Mouse (Mus musculus) myocyte (in vitro differentiated cells): ENCODE results near the gene Tmem108. TPM values are rescaled to one million over a fixed set of nuclear protein-coding genes. Genes with fewer than 3 reads are reported as not detected.

Experiments
- H3K27me3 ChIP-seq: one replicate; pipeline ENCODE4 v1.6.1; 2011; ENCODE audit not compliant: control insufficient read depth, insufficient read depth, insufficient read length
- H3K36me3 ChIP-seq: one replicate; pipeline ENCODE4 v1.6.1; 2011; ENCODE audit not compliant: control insufficient read depth, insufficient read depth
- H3K4me2 ChIP-seq: one replicate; pipeline ENCODE4 v1.6.1; 2011; ENCODE audit warnings: low read depth, control low read depth
- H3K4me3 ChIP-seq: one replicate; pipeline ENCODE4 v1.5.1; 2011; ENCODE audit warnings: mild to moderate bottlenecking, control low read depth, moderate library complexity
- H3K79me2 ChIP-seq: one replicate; pipeline ENCODE4 v1.6.1; 2011; ENCODE audit not compliant: control insufficient read depth, insufficient read depth
- H3ac ChIP-seq: one replicate; pipeline ENCODE4 v1.6.1; 2011; ENCODE audit not compliant: control insufficient read depth, insufficient read length
- CEBPB ChIP-seq: IDR thresholded peaks from 2 replicates; pipeline ENCODE4 v1.6.1; 2011; ENCODE audit warnings: mild to moderate bottlenecking, moderate library complexity; ENCODE audit not compliant: poor library complexity, insufficient read depth, severe bottlenecking
- E2F4 ChIP-seq: IDR thresholded peaks from one replicate; pipeline ENCODE4 v1.6.1; 2011; ENCODE audit warnings: mild to moderate bottlenecking, control low read depth, moderate library complexity; ENCODE audit not compliant: insufficient read depth
- MAX ChIP-seq: IDR thresholded peaks from one replicate; pipeline ENCODE4 v1.6.1; 2011; ENCODE audit warnings: low read depth, mild to moderate bottlenecking, control low read depth
- MYOD1 ChIP-seq, 3 experiments: IDR thresholded peaks; one replicate each; pipeline ENCODE4 v1.6.1; 2011; ENCODE audit warnings: control low read depth in 2 of 3, low read depth in 2 of 3, mild to moderate bottlenecking in 2 of 3, moderate library complexity in 1 of 3; ENCODE audit not compliant: insufficient read length in 2 of 3, control insufficient read depth in 1 of 3
- MYOG ChIP-seq, 3 experiments: IDR thresholded peaks; one replicate each; pipeline ENCODE4 v1.6.1; 2011; ENCODE audit warnings: control low read depth in 2 of 3, low read depth in 2 of 3, mild to moderate bottlenecking in 2 of 3; ENCODE audit not compliant: insufficient read length in 2 of 3, control insufficient read depth in 1 of 3, insufficient read depth in 1 of 3
- POLR2A ChIP-seq: IDR thresholded peaks from one replicate; pipeline ENCODE4 v1.6.1; 2011; ENCODE audit warnings: low read depth, mild to moderate bottlenecking, control low read depth, moderate library complexity; ENCODE audit not compliant: insufficient read length
- POLR2AphosphoS2 ChIP-seq: IDR thresholded peaks from one replicate; pipeline ENCODE4 v1.6.1; 2011; ENCODE audit warnings: low read depth, control low read depth; ENCODE audit not compliant: insufficient read length
- REST ChIP-seq: IDR thresholded peaks from one replicate; pipeline ENCODE4 v1.6.1; 2011; ENCODE audit warnings: mild to moderate bottlenecking, control low read depth, moderate library complexity; ENCODE audit not compliant: insufficient read depth, insufficient read length
- SRF ChIP-seq: IDR thresholded peaks from one replicate; pipeline ENCODE4 v1.6.1; 2011; ENCODE audit warnings: low read depth; ENCODE audit not compliant: control insufficient read depth, insufficient read length
- TCF12 ChIP-seq: IDR thresholded peaks from one replicate; pipeline ENCODE4 v1.6.1; 2011; ENCODE audit warnings: mild to moderate bottlenecking, control low read depth; ENCODE audit not compliant: poor library complexity, insufficient read depth, severe bottlenecking
- TCF3 ChIP-seq: IDR thresholded peaks from one replicate; pipeline ENCODE4 v1.6.1; 2011; ENCODE audit warnings: low read depth, control low read depth; ENCODE audit not compliant: insufficient read length
- USF1 ChIP-seq: IDR thresholded peaks from one replicate; pipeline ENCODE4 v1.6.1; 2011; ENCODE audit warnings: low read depth, mild to moderate bottlenecking, control low read depth, moderate library complexity
- polyA plus RNA-seq: library from polyadenylated mRNA; unstranded; fragments of >200 nt; fragmentation: generic; extraction: Trizol; gene quantifications from one replicate; pipeline ENCODE4 v1.2.1, GENCODE M21; 2012; ENCODE audit warnings: missing spikeins

Tmem108 gene
- polyA plus RNA-seq, 1 experiment, result not detected

DNA sequence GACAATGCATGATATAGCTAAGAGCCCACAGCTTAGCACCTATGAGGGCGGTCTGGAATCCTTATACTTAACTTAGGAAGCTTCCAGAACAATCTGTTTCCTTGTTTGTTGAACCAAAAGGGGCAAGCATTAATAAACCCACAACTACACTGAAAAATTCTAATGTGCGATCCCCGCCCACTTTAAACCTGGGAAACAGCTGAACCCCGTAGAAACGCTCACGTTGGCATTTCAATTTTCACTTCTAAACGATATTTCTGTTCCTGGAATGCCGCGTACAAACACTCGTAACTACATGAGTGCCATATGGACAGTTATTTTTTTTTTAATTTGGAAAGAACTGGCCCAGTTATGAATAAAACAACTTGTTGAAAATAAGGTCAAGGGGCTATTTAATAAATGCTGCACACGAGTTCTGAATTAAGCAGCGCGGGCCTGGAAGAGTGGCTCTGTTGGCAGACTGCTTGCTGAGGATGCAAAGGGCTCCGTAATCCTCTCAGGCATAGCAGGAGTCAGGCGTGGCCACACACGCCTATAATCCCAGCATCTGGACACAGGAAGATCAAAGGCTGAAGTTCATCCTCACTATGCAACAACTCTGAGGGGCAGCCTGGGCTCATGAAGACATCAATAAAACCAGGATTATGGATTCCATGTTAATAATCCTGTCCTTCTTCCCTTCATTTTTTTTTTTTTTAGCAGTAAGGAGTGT lies 34.7 kb downstream of the Tmem108 start:
- no peaks in the 10 kb centered on the region for H3K36me3 ChIP-seq
- TF ChIP-seq POLR2A (no peak), REST (no peak), POLR2AphosphoS2 (no peak), USF1 (no peak), MAX (no peak), MYOG (IDR thresholded peaks at IDR 0.05; ENCODE audit: control insufficient read depth in 1 of 3, insufficient read depth in 1 of 3, insufficient read length in 2 of 3, low read depth in 2 of 3) (no peak), MYOD1 (IDR thresholded peaks at IDR 0.05; ENCODE audit: control insufficient read depth in 1 of 3, insufficient read length in 2 of 3, low read depth in 2 of 3) (no peak), TCF3 (no peak), CEBPB (no peak), TCF12 (no peak)
- H3K79me2 ChIP-seq, result no peaks in the 10 kb centered on the region
- H3K27me3 ChIP-seq, result no peaks in the 10 kb centered on the region
- H3ac ChIP-seq, result no peak overlapping the region
- no peak overlapping the region for H3K4me3 ChIP-seq
- H3K4me2 ChIP-seq, result peak overlapping the region; percentile 5

DNA sequence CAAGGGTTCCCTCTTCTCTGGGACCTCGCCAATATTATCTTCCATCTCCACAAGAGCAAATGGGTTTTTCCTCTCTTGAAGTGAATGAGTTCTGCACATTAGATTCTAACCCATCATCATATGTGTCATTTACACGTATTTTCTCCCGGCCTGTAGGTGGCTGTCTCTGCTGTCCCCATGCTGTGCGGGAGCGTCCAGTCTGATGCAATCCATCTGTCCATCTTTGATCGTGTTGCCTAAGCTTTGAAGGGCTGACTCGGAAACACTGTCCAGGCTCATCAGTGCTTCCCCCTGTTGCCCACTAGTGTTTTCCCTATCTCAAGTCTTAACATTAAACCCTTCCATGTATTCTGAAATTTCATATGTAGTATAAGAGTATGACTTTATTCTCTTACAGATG lies 36.1 kb downstream of the Tmem108 start:
- no peak overlapping the region for H3K4me3 ChIP-seq
- H3K36me3 ChIP-seq, result no peaks in the 10 kb centered on the region
- no peaks in the 10 kb centered on the region for H3K27me3 ChIP-seq
- H3K4me2 ChIP-seq, result peak overlapping the region; percentile 48
- no peaks in the 10 kb centered on the region for H3K79me2 ChIP-seq
- no peak for TF ChIP-seq SRF
- TF ChIP-seq TCF3, result no peak
- no peak for TF ChIP-seq CEBPB
- TF ChIP-seq MYOG (IDR thresholded peaks at IDR 0.05; ENCODE audit: control insufficient read depth in 1 of 3, insufficient read depth in 1 of 3, insufficient read length in 2 of 3, low read depth in 2 of 3), result no peak
- TF ChIP-seq TCF12, result no peak
- TF ChIP-seq MYOD1 (IDR thresholded peaks at IDR 0.05; ENCODE audit: control insufficient read depth in 1 of 3, insufficient read length in 2 of 3, low read depth in 2 of 3), result no peak
- TF ChIP-seq POLR2A, result no peak
- TF ChIP-seq POLR2AphosphoS2, result no peak
- no peak for TF ChIP-seq MAX
- TF ChIP-seq REST, result no peak
- TF ChIP-seq E2F4, result no peak
- no peak for TF ChIP-seq USF1
- H3ac ChIP-seq, result no peak overlapping the region

DNA sequence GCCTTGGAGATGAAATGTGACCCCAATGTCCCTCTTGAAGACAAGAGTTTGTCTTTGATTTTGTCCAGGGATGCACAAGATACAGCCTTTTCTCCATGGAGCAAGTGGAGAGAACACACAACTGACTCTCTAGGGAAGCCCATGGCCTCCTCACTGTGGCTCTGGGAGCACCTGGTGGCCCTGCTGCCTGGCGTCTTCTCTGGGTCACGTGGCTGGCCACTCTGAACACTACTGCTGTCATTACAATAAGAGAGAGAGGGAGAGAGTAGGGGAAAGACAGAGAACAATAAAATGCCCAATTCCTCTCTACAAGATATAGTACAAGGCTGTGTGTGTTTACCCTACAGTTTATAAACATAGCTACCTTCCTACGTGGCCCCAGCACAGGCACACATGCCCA lies 40.2 kb downstream of the Tmem108 start:
- TF ChIP-seq TCF12, result no peak
- TF ChIP-seq SRF, result no peak
- no peak for TF ChIP-seq USF1
- no peak for TF ChIP-seq MYOG (IDR thresholded peaks at IDR 0.05; ENCODE audit: control insufficient read depth in 1 of 3, insufficient read depth in 1 of 3, insufficient read length in 2 of 3, low read depth in 2 of 3)
- TF ChIP-seq MAX, result no peak
- TF ChIP-seq POLR2A, result no peak
- TF ChIP-seq POLR2AphosphoS2, result no peak
- no peak for TF ChIP-seq TCF3
- TF ChIP-seq E2F4, result no peak
- TF ChIP-seq CEBPB, result no peak
- TF ChIP-seq MYOD1 (IDR thresholded peaks at IDR 0.05; ENCODE audit: control insufficient read depth in 1 of 3, insufficient read length in 2 of 3, low read depth in 2 of 3), result no peak
- TF ChIP-seq REST, result no peak
- H3K4me2 ChIP-seq, result no peak overlapping the region
- no peaks in the 10 kb centered on the region for H3K79me2 ChIP-seq
- H3ac ChIP-seq, result no peak overlapping the region
- H3K36me3 ChIP-seq, result no peaks in the 10 kb centered on the region
- H3K27me3 ChIP-seq, result no peaks in the 10 kb centered on the region
- no peak overlapping the region for H3K4me3 ChIP-seq

DNA sequence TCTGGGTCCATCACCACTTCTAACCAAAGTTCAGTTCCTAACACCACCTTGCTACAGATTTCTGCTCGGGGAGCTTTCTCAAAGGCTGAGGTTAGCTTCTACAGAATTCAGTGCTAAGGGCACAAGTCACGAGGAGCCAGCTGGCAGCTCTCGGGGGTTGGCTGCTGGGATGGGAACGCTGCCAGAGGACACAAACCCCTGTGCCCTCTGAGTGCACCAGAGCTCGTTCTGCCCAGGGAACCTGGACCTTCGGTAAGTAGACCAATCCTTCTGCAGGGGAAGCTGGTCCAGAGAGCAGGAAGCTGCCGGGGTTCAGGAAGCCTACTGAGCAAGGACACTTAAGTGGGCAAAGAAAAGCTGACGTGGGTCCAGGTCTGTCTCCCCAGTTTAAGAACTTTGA lies 40.6 kb downstream of the Tmem108 start:
- Histone ChIP-seq H3ac (no peak overlapping the region), H3K79me2 (no peaks in the 10 kb centered on the region), H3K36me3 (no peaks in the 10 kb centered on the region), H3K4me3 (no peak overlapping the region), H3K27me3 (no peaks in the 10 kb centered on the region), H3K4me2 (no peak overlapping the region)
- no peak for TF ChIP-seq CEBPB
- TF ChIP-seq POLR2A, result no peak
- no peak for TF ChIP-seq TCF12
- TF ChIP-seq MYOD1 (IDR thresholded peaks at IDR 0.05; ENCODE audit: control insufficient read depth in 1 of 3, insufficient read length in 2 of 3, low read depth in 2 of 3), result no peak

DNA sequence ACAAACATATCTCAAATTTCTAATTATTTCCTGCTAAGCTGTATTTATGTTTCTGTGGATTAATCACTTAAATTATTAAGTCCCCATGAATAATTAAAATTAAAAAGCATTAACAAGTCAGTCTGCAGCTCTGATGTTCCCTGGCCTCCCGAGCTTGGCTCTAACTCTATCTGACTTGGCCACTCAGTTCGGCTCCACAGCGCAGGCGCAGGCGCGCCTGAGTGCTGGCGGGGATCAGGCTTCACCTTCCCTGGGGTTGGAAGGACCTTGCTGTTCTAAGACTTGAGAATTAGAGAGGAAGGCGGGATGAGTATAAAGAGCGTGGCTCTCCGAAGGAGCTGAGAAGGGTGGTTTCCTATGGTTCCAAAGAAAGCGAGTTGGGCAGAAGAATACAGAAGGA lies 41.6 kb downstream of the Tmem108 start:
- Histone ChIP-seq H3K4me2 (no peak overlapping the region), H3K36me3 (no peaks in the 10 kb centered on the region), H3K4me3 (no peak overlapping the region), H3ac (no peak overlapping the region), H3K27me3 (no peaks in the 10 kb centered on the region), H3K79me2 (no peaks in the 10 kb centered on the region)
- TF ChIP-seq CEBPB (no peak), SRF (no peak), TCF12 (no peak), TCF3 (no peak), MAX (no peak), MYOD1 (IDR thresholded peaks at IDR 0.05; ENCODE audit: control insufficient read depth in 1 of 3, insufficient read length in 2 of 3, low read depth in 2 of 3) (no peak), USF1 (no peak), POLR2A (no peak), MYOG (IDR thresholded peaks at IDR 0.05; ENCODE audit: control insufficient read depth in 1 of 3, insufficient read depth in 1 of 3, insufficient read length in 2 of 3, low read depth in 2 of 3) (no peak), E2F4 (no peak)
